Mouse (Mus musculus) myocyte (in vitro differentiated cells): ENCODE measurements around the gene Gm42715.

ENCODE experiments used
- E2F4 ChIP-seq: IDR thresholded peaks from one replicate; pipeline ENCODE4 v1.6.1; 2011; ENCODE audit warnings: mild to moderate bottlenecking, control low read depth, moderate library complexity; ENCODE audit not compliant: insufficient read depth
- MAX ChIP-seq: IDR thresholded peaks from one replicate; pipeline ENCODE4 v1.6.1; 2011; ENCODE audit warnings: low read depth, mild to moderate bottlenecking, control low read depth
- POLR2A ChIP-seq: IDR thresholded peaks from one replicate; pipeline ENCODE4 v1.6.1; 2011; ENCODE audit warnings: low read depth, mild to moderate bottlenecking, control low read depth, moderate library complexity; ENCODE audit not compliant: insufficient read length
- REST ChIP-seq: IDR thresholded peaks from one replicate; pipeline ENCODE4 v1.6.1; 2011; ENCODE audit warnings: mild to moderate bottlenecking, control low read depth, moderate library complexity; ENCODE audit not compliant: insufficient read depth, insufficient read length
- USF1 ChIP-seq: IDR thresholded peaks from one replicate; pipeline ENCODE4 v1.6.1; 2011; ENCODE audit warnings: low read depth, mild to moderate bottlenecking, control low read depth, moderate library complexity

DNA sequence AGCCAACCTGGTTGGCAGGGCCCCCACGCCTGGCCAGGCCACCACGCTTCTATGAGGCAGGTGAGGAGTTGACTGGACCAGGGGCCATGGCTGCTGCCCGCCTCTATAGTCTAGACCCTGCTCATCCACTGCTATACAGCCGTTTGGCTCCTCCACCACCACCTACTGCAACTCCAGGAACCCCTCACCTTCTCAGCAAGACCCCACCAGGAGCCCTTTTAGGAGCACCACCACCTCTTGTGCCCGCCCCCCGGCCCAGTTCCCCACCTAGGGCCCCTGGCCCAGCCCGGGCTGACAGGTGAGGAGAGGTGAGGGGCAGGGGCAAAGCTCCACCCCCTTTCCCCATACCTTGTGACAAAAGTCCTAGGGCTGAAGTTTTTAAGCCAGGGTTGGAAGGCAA is 29.4 kb upstream of the Gm42715 start:
- no peak for TF ChIP-seq REST
- no peak for TF ChIP-seq MAX
- no peak for TF ChIP-seq E2F4
- no peak for TF ChIP-seq USF1
- TF ChIP-seq POLR2A = no peak
